ENCODE assay signal across 10 mouse cellular contexts in the genomic region with DNA sequence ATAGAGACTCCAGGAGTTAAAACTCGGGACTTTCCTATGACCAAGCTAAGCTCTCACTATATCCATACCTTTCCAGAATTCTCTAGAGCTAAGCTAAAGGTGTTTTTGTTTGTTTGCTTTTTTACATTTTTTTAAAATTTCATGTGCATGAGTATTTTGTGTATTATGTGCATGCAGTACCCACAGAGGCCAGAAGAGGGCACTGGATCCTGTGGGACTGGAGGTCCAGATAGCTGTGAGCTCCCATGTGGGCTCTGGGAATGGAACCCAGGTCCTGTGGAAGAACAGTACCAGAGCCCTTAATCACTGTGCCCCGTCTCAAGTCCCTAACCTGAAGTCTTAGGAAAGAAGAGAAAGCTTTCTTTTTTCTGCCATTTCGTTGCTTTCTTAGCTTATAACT.
A peak's percentile ranks its signal among the peaks of the same experiment; 100 is the strongest.
DNase-seq lines count a peak whose midpoint lies in the region; ATAC-seq and TF ChIP-seq lines count a peak whose summit lies in the region.
"Had no signal": no experiment of that assay in that cellular context is flagged by ENCODE, and none has a peak within 500 bp of the region (broad histone marks: within the 10 kb centered on the region; RNA-seq: fewer than 3 reads in every experiment).

No protein-coding gene starts in this region.

- H3K4me2 ChIP-seq in hindbrain, embryonic 16.5 days (ENCODE audit: low read length) = no peak overlapping the region
- H3K4me2 ChIP-seq: lung, embryonic 15.5 days had no signal

- peak; percentile 23 for DNase-seq in CD4-positive, CD25-positive, alpha-beta regulatory T cell, adult 2 months (ENCODE audit: low read depth, low spot score)
- no peak for DNase-seq in layer of hippocampus, adult 2 months (ENCODE audit: low spot score in 2 of 2)
- DNase-seq in layer of hippocampus, postnatal 25 days (ENCODE audit: extremely low spot score in 1 of 2, low spot score in 1 of 2) = no peak
- peak; percentile 7 for DNase-seq in c-Kit-positive CD71-negative TER-119-negative erythroid progenitor cells, embryonic 14.5 days (ENCODE audit: low read depth)
- DNase-seq in spleen, postnatal 4 days (ENCODE audit: low spot score in 2 of 2) = no peak

- WGBS in hindbrain, embryonic 16.5 days = 96% methylated on average over 3 of the region's 3 CpGs

- TF ChIP-seq POLR2A in ES-Bruce4 (IDR thresholded peaks at IDR 0.05; ENCODE audit: insufficient read depth, low read length) = no peak

- TF ChIP-seq EP300 in ES-Bruce4 (IDR thresholded peaks at IDR 0.05; ENCODE audit: insufficient read depth, low read depth, low read length) = no peak

- no peak overlapping the region for H3K4me3 ChIP-seq in layer of hippocampus, adult 2 months
- H3K4me3 ChIP-seq in ES-Bruce4 (ENCODE audit: low read depth, low read length) = no peak overlapping the region
- H3K4me3 ChIP-seq in hindbrain, embryonic 16.5 days (ENCODE audit: low read length) = no peak overlapping the region
- H3K4me3 ChIP-seq: lung, embryonic 15.5 days had no signal

- H3K27ac ChIP-seq in layer of hippocampus, adult 2 months = no peak overlapping the region
- peak overlapping the region; percentile 73 for H3K27ac ChIP-seq in ES-Bruce4 (ENCODE audit: insufficient read depth, low read length)
- no peak overlapping the region for H3K27ac ChIP-seq in hindbrain, embryonic 16.5 days (ENCODE audit: low read depth, low read length)
- H3K27ac ChIP-seq: lung, embryonic 15.5 days had no signal

- no peaks in the 10 kb centered on the region for H3K27me3 ChIP-seq in ES-Bruce4 (ENCODE audit: control insufficient read depth, insufficient read depth, low read length, poor library complexity, severe bottlenecking)
- H3K27me3 ChIP-seq in hindbrain, embryonic 16.5 days (replicated peaks; ENCODE audit: control insufficient read depth, insufficient read depth, low read length) = no peaks in the 10 kb centered on the region
- H3K27me3 ChIP-seq: lung, embryonic 15.5 days had no signal

- H3K9ac ChIP-seq in ES-Bruce4 (ENCODE audit: low read depth, poor library complexity, severe bottlenecking) = no peak overlapping the region
- H3K9ac ChIP-seq in hindbrain, embryonic 16.5 days (ENCODE audit: low read depth, low read length) = no peak overlapping the region
- H3K9ac ChIP-seq: lung, embryonic 15.5 days had no signal

- peaks cover 11% of the 10 kb centered on the region for H3K4me1 ChIP-seq in ES-Bruce4 (ENCODE audit: control insufficient read depth, insufficient read depth, low read length)
- H3K4me1 ChIP-seq in hindbrain, embryonic 16.5 days (ENCODE audit: control insufficient read depth, insufficient read depth, low read depth, low read length) = no peaks in the 10 kb centered on the region
- H3K4me1 ChIP-seq: lung, embryonic 15.5 days had no signal

- peaks cover 7% of the 10 kb centered on the region for H3K36me3 ChIP-seq in ES-Bruce4 (ENCODE audit: control insufficient read depth, insufficient read depth, low read length, poor library complexity, severe bottlenecking)
- no peaks in the 10 kb centered on the region for H3K36me3 ChIP-seq in hindbrain, embryonic 16.5 days (ENCODE audit: control insufficient read depth, insufficient read depth, low read length)
- H3K36me3 ChIP-seq: lung, embryonic 15.5 days had no signal

- no peaks in the 10 kb centered on the region; the same call in 1 of the 2 replicates for H3K9me3 ChIP-seq in ES-Bruce4 (replicated peaks; ENCODE audit: control insufficient read depth, insufficient read depth, low read length, poor library complexity, severe bottlenecking)
- no peaks in the 10 kb centered on the region for H3K9me3 ChIP-seq in hindbrain, embryonic 16.5 days (ENCODE audit: control insufficient read depth, low read length)
- H3K9me3 ChIP-seq: lung, embryonic 15.5 days had no signal

- TF ChIP-seq CTCF in layer of hippocampus, adult 2 months (conservative IDR thresholded peaks at IDR 0.05) = peak; percentile 60
- peak; percentile 64 for TF ChIP-seq CTCF in ES-Bruce4 (IDR thresholded peaks at IDR 0.05; ENCODE audit: low read depth, low read length)

- no peak for ATAC-seq in CD4-positive, CD25-positive, alpha-beta regulatory T cell, adult 4 months
- no peak for ATAC-seq in hindbrain, embryonic 16.5 days
- ATAC-seq: activated CD4-positive, CD25-positive, alpha-beta regulatory T cell, adult 4 months had no signal

Comparison
In these comparisons a context has a peak if more than half of its experiments do, and no peak if none do; other contexts are left out.
1. DNase-seq: peak in CD4-positive, CD25-positive, alpha-beta regulatory T cell, adult 2 months (single experiment) and c-Kit-positive CD71-negative TER-119-negative erythroid progenitor cells, embryonic 14.5 days (single experiment); none in layer of hippocampus, adult 2 months (0 of 2), layer of hippocampus, postnatal 25 days (0 of 2) and spleen, postnatal 4 days (0 of 2).